Mouse (Mus musculus) heart, embryonic 12.5 days (tissue): ENCODE measurements around the gene Nlrp9b. TPM values are rescaled to one million over a fixed set of nuclear protein-coding genes. Genes with fewer than 3 reads are reported as not detected.
"Not testable (repeated sequence)": the region's sequence is repeated elsewhere in the genome, so short reads cannot be mapped to it uniquely, and the experiment has no call there.

Experiments
- ATAC-seq: fragments of 200-750 bp; cut with Nextera tagmentation; 2 replicates; pipeline ENCODE4 v1.8.0; 2017; ENCODE audit warnings: moderate TSS enrichment, moderate library complexity; ENCODE audit not compliant: insufficient number of reproducible peaks, low FRiP score
- H3K27ac ChIP-seq: fragments of 300-500 bp; sonication (generic); 2 replicates; pipeline ENCODE4 v1.5.1; 2016; ENCODE audit warnings: mild to moderate bottlenecking, moderate library complexity; ENCODE audit not compliant: poor library complexity, severe bottlenecking
- H3K27me3 ChIP-seq: fragments of 300-500 bp; sonication (generic); replicated peaks from 2 replicates; pipeline ENCODE4 v1.6.1; 2016; ENCODE audit warnings: mild to moderate bottlenecking, moderate library complexity
- H3K36me3 ChIP-seq: fragments of 300-500 bp; sonication (generic); 2 replicates; pipeline ENCODE4 v1.6.1; 2016; ENCODE audit warnings: mild to moderate bottlenecking, moderate library complexity
- H3K4me1 ChIP-seq: fragments of 300-500 bp; sonication (generic); replicated peaks from 2 replicates; pipeline ENCODE4 v1.6.1; 2016; ENCODE audit warnings: mild to moderate bottlenecking
- H3K4me2 ChIP-seq: fragments of 300-500 bp; sonication (generic); 2 replicates; pipeline ENCODE4 v1.6.1; 2016; ENCODE audit warnings: mild to moderate bottlenecking, moderate library complexity
- H3K4me3 ChIP-seq: fragments of 300-500 bp; sonication (generic); 2 replicates; pipeline ENCODE4 v1.5.1; 2016; ENCODE audit warnings: mild to moderate bottlenecking
- H3K9ac ChIP-seq: fragments of 300-500 bp; sonication (generic); 2 replicates; pipeline ENCODE4 v1.6.1; 2016; ENCODE audit warnings: mild to moderate bottlenecking, moderate library complexity
- H3K9me3 ChIP-seq: fragments of 300-500 bp; sonication (generic); replicated peaks from 2 replicates; pipeline ENCODE4 v1.6.1; 2016; ENCODE audit warnings: mild to moderate bottlenecking, moderate library complexity
- WGBS: fragments of 180-500 bp; shearing (Covaris S2); methylation state at CpG from one replicate; pipeline ENCODE4 v1.1.7; 2016; 5-methylcytosine and 5-hydroxymethylcytosine counted together
- polyA plus RNA-seq: library from polyadenylated mRNA; unstranded; fragments of >200 nt; fragmentation: Nextera tagmentation; extraction: Ambion mirVana; gene quantifications from 2 replicates; pipeline ENCODE4 v1.2.1, GENCODE M21; 2016

The Nlrp9b gene
- polyA plus RNA-seq, 1 experiment from 2014 or later = not detected

DNA sequence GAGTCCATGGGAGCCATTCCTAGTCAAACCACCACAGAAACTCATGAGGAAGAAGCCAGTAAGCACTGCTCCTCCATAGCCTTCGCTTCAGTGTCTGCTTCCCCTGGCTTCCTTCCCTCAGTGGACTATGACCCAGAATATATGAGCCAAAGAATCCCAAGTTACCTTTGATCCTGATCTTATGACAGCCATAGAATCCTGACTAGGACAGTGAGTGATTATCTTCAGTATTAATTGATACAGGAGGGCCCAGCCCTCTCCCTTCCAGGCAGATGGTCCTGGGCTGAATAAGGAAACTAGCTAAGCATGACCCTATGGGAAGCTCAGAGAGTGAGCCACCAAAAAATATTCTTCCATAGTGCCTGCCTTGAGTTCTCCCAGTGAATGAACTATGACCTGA is 28.8 kb upstream of the Nlrp9b start:
- Histone ChIP-seq H3K27me3 (no peaks in the 10 kb centered on the region), H3K4me3 (no peak overlapping the region), H3K4me1 (no peaks in the 10 kb centered on the region), H3K4me2 (no peak overlapping the region), H3K27ac (no peak overlapping the region), H3K36me3 (no peaks in the 10 kb centered on the region), H3K9ac (no peak overlapping the region), H3K9me3 (peaks cover under 1% of the 10 kb centered on the region; the same call in 1 of the 2 replicates)
- ATAC-seq = no peak
- WGBS = 67% methylated on average over 1 of the region's 1 CpGs

DNA sequence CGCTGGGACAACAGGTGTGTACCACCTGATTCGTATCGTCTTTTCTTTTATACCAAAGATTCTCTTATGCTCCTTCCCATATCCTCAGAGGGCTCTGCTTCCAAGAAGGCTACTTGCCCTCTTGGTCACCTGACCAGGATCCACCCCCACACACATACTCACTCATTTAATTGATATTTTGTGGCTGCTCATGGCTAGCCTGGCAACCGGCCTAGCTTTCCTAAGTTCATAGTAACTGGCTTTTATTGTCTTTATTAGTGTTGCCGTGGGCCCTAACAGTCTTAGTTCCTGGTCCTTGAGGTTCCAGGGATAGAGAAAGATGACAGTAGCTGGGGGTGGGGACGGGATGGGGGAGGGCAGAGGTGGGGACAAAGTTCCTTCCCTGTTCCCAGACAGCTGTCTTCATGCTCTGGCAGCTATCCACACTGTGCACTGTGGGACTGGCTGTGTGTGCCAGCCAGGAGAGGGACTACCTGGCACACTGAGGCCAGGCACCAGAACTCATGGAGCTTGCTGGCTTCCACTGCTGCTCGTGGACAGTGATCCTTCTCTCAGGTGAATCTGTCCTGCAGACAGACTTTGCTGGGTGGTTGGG is 26.2 kb upstream of the Nlrp9b start, which contains the start of gene Ceacam20:
Gene Ceacam20, plus strand, starts transcription at position 428 of the 595 bp plus-strand sequence.
- Histone ChIP-seq H3K27me3 (no peaks in the 10 kb centered on the region), H3K27ac (no peak within 1 kb of the TSS), H3K9ac (no peak within 1 kb of the TSS), H3K4me2 (no peak within 1 kb of the TSS), H3K9me3 (peaks cover 17% of the 10 kb centered on the region), H3K36me3 (no peaks in the 10 kb centered on the region), H3K4me3 (no peak within 1 kb of the TSS), H3K4me1 (no peaks in the 10 kb centered on the region)
- 75% methylated on average over 7 of the region's 7 CpGs for WGBS
- no peak for ATAC-seq

DNA sequence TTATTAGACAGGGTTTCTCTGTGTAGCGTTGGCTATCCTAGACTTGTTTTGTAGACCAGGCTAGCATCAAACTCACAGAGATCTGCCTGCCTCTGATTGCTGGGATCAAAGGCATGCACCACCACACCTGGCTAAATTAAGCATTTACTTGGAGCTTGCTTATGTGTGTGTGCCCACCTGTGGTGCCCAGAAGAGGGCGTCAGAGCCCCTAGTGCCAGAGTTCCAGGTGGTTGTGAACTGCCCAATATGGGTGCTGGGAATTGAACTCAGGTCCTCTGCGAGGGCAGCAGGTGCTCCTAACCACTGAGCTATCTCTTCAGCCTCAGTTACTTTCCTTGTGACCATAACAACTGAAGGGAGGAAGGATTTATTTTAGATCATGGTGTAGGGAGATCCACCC is 22.2 kb upstream of the Nlrp9b start:
- peaks cover 37% of the 10 kb centered on the region for H3K9me3 ChIP-seq
- H3K4me1 ChIP-seq = no peaks in the 10 kb centered on the region
- H3K27me3 ChIP-seq = no peaks in the 10 kb centered on the region
- ATAC-seq = no peak
- H3K36me3 ChIP-seq = no peaks in the 10 kb centered on the region
- no peak overlapping the region for H3K4me3 ChIP-seq
- no peak overlapping the region for H3K27ac ChIP-seq
- no peak overlapping the region for H3K4me2 ChIP-seq
- WGBS = 66% methylated on average over 3 of the region's 3 CpGs
- H3K9ac ChIP-seq = no peak overlapping the region

DNA sequence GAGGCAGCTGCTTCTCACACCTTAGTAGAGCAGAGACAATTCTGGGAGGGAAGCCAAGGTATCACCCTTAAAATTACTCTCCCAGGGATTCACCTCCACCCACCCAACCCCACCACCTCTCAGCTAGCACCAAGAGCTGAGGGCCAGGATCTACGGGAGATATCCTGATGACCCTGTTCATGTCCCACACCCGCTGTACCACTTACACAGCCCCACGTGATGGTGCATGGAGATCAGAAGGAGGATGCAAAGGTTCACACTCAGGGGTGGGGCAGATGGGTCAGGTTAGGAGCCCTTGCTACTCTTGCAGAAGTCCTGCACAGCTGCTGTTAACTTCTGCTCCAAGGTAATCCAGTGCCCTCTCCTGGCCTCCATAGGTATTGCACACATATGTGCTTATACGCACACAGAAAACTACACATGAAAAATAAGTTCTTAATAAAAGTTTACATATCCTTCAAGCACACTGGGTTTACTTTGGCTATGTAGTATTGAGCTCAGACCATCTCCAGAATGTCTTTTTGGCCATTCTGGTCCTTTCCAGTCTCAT is 21.6 kb upstream of the Nlrp9b start:
- peaks cover 37% of the 10 kb centered on the region for H3K9me3 ChIP-seq
- H3K4me1 ChIP-seq = no peaks in the 10 kb centered on the region
- H3K9ac ChIP-seq = no peak overlapping the region
- no peak overlapping the region for H3K27ac ChIP-seq
- no peak overlapping the region for H3K4me2 ChIP-seq
- ATAC-seq = no peak
- no peaks in the 10 kb centered on the region for H3K36me3 ChIP-seq
- no peaks in the 10 kb centered on the region for H3K27me3 ChIP-seq
- no peak overlapping the region for H3K4me3 ChIP-seq
- whole genome bisulfite sequencing = 87% methylated on average over 4 of the region's 4 CpGs

DNA sequence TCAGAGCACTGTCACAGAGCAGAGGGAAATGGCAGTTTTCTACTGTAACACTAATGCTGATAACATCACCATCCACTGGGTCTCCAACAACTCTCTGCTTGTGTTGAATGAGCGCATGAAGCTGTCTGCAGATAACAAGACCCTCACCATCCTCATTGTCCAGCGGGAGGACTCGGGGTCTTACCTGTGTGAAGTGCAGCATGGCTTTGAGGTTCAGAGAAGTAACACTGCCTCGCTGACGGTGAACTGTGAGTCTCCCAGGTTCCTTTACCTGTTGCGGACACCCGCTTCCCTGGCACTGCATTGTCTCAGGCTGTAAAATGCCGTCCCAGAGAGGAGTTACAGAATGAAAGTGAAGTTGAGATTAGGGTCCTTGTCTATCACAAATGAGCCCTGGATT is 21.1 kb upstream of the Nlrp9b start:
- H3K27me3 ChIP-seq = no peaks in the 10 kb centered on the region
- no peak overlapping the region for H3K27ac ChIP-seq
- H3K4me2 ChIP-seq = no peak overlapping the region
- no peaks in the 10 kb centered on the region for H3K4me1 ChIP-seq
- H3K36me3 ChIP-seq = no peaks in the 10 kb centered on the region
- H3K9me3 ChIP-seq = peaks cover 37% of the 10 kb centered on the region
- 87% methylated on average over 8 of the region's 8 CpGs for WGBS
- no peak overlapping the region for H3K4me3 ChIP-seq
- H3K9ac ChIP-seq = no peak overlapping the region
- ATAC-seq = no peak

DNA sequence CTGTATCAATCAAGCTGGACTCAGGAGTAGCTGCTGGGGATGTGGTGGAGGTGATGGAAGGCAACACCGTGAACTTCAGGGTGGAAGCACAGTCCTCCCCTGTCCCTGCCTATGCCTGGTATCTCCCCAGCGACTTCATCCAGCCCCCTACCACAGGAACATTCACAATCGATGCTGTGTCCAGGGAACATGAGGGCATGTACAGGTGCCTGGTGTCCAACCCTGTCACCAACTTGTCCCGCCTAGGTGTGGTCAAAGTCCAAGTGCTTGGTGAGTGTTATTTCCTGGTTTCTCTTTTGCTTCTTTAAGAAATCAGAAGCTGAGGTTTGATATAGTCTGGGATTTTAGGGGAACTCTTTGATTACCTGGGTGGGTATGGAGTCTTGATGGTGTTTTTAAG is 19.7 kb upstream of the Nlrp9b start:
- Histone ChIP-seq H3K9ac (no peak overlapping the region), H3K36me3 (no peaks in the 10 kb centered on the region), H3K4me2 (no peak overlapping the region), H3K4me3 (no peak overlapping the region), H3K27me3 (no peaks in the 10 kb centered on the region), H3K4me1 (no peaks in the 10 kb centered on the region), H3K27ac (no peak overlapping the region), H3K9me3 (peaks cover 37% of the 10 kb centered on the region)
- 85% methylated on average over 4 of the region's 4 CpGs for WGBS
- ATAC-seq = no peak

DNA sequence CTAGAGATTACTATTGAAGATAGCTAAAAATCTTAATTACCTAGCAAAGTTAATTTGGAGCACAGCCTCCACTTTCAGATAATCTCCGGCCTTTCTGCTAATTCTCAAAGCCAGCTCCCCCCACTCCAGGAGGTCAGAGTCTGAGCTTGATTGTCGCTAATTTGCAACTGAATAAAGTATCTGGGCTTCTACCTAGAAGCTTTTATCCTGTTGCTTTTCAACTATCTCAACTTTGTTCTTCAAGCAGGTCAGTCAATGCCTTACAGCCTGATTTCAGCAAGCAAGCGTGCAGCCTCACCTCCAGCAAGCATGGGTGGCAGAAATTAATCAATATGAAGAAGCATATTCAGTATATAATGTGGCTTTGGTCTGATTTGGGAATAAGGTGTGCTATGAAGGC is 5.5 kb downstream of the Nlrp9b start:
- not testable (repeated sequence) for H3K9ac ChIP-seq, H3K4me2 ChIP-seq, H3K36me3 ChIP-seq, H3K4me3 ChIP-seq, H3K4me1 ChIP-seq, ATAC-seq, H3K27me3 ChIP-seq, H3K27ac ChIP-seq
- WGBS = 60% methylated on average over 3 of the region's 3 CpGs
- H3K9me3 ChIP-seq = peaks cover 19% of the 10 kb centered on the region

DNA sequence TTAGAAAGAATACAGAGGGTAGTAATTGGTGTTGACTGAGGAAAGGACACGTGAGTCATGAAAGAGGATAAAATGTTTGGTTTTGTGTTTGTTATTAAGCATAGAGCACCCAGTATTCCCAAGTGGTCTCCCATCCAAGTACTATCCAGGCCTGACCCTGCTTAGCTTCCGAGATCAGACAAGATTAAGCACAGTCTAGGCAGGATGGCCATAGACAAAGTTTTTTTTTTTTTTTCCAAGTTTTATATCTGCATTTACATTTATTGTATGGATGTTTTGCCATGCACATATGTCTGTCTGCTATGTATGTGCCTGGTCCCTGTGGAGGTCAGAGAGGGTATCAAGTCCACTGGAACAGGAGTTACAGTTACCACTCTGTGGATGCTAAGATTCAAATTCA is 18.7 kb downstream of the Nlrp9b start:
- Histone ChIP-seq H3K27ac (no peak overlapping the region), H3K4me1 (no peaks in the 10 kb centered on the region), H3K9me3 (peaks cover 5% of the 10 kb centered on the region), H3K9ac (no peak overlapping the region), H3K36me3 (no peaks in the 10 kb centered on the region), H3K27me3 (no peaks in the 10 kb centered on the region), H3K4me3 (no peak overlapping the region), H3K4me2 (no peak overlapping the region)
- no peak for ATAC-seq
- 55% methylated on average over 2 of the region's 2 CpGs for WGBS

DNA sequence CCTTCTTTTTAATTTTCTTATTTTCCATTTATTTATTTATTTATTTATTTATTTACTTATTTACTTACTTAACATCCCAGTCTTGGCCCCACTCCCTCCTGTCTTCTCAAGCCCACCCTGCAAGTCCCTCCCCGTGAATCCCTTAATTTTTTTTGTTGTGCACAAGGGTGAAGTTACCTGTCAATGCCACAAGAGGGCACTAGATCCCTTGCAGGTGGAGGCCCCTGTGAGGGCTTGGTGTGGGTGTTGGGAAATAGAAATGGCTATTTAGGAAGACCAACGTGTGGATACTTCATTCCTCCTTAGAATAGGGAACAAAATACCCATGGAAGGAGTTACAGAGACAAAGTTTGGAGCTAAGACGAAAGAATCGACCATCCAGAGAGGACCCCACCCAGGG is 72.8 kb downstream of the Nlrp9b start:
- not testable (repeated sequence) for H3K9ac ChIP-seq, H3K4me3 ChIP-seq, H3K4me1 ChIP-seq, ATAC-seq, H3K9me3 ChIP-seq, H3K27me3 ChIP-seq, H3K4me2 ChIP-seq, H3K27ac ChIP-seq, H3K36me3 ChIP-seq
- WGBS = 63% methylated on average over 4 of the region's 4 CpGs

DNA sequence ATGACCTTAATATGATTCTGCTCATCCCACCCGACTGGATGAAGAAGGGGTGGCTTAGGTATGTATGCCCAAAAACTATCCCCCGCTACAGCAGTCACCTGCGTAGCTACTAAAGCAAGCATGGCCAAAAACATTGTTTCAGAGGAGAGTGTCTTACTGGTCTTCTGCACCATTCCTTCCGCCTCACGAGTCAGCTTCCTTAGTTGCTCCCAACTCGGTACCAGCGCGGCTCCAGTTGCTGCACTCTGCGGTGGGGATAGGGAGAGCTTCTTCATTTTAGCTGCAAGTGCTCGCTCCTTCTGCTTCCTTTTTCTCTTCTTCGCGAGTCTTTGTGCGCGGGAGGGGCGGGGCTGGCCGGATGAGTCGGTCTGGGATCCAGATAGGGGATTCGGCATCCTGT is 86.9 kb downstream of the Nlrp9b start:
- H3K9ac ChIP-seq, H3K4me2 ChIP-seq, H3K4me1 ChIP-seq, ATAC-seq, H3K36me3 ChIP-seq, H3K27ac ChIP-seq, H3K9me3 ChIP-seq, H3K27me3 ChIP-seq, H3K4me3 ChIP-seq: not testable (repeated sequence)
- WGBS = 59% methylated on average over 18 of the region's 18 CpGs

DNA sequence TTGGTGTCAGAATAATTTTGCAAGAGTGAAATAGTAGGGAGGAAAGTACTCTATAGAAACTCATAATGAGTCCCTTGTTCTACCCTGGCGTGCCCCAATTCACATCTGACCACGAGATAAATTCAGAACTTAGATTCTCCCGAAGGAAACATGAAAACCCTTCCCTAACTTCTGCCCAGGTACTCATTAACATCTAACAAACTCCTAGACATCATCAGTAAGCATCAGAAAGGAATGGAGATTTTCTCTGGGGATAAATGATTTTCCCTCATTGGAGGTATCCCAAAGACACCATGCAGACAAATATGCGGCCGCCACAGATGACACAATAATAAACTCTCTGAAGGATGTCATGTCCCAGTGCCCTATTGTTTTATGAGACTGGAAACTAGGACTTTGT is 108.1 kb downstream of the Nlrp9b start, which contains the start of gene Vmn1r91:
Gene Vmn1r91, plus strand, starts transcription at position 301 of the 400 bp plus-strand sequence.
- H3K9ac ChIP-seq, H3K27ac ChIP-seq, H3K9me3 ChIP-seq, H3K4me1 ChIP-seq, H3K4me3 ChIP-seq, ATAC-seq, H3K36me3 ChIP-seq, H3K4me2 ChIP-seq, H3K27me3 ChIP-seq: not testable (repeated sequence)
- 74% methylated on average over 5 of the region's 5 CpGs for WGBS

DNA sequence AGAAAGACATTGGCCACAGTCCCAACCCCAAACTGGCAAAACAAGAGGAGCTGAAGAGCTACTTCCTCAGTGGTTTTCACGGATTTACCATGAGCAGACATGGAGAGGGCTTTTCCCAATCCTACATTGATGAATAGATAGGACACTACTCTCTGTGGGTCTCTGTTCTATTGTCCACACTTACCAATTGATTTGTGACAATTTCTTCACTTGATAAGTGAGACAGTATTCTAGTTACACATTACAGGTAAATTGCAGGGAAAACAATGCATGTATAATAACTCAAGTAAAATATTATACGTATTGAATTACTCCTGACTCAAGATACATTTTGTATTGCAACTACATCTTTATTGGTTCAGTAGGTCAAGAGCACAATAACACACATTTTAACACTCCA is 131.2 kb downstream of the Nlrp9b start, which contains the start of gene Gm16442:
Gene Gm16442, minus strand, starts transcription at position 101 of the 400 bp plus-strand sequence.
- H3K9me3 ChIP-seq, H3K4me3 ChIP-seq, H3K36me3 ChIP-seq, H3K4me2 ChIP-seq, H3K9ac ChIP-seq, H3K27ac ChIP-seq, H3K4me1 ChIP-seq, ATAC-seq, H3K27me3 ChIP-seq: not testable (repeated sequence)
- WGBS = no CpG with 5 or more reads among the region's 2 CpGs
